Comparison of ENCODE assay signal across 16 mouse cellular contexts in the genomic region with DNA sequence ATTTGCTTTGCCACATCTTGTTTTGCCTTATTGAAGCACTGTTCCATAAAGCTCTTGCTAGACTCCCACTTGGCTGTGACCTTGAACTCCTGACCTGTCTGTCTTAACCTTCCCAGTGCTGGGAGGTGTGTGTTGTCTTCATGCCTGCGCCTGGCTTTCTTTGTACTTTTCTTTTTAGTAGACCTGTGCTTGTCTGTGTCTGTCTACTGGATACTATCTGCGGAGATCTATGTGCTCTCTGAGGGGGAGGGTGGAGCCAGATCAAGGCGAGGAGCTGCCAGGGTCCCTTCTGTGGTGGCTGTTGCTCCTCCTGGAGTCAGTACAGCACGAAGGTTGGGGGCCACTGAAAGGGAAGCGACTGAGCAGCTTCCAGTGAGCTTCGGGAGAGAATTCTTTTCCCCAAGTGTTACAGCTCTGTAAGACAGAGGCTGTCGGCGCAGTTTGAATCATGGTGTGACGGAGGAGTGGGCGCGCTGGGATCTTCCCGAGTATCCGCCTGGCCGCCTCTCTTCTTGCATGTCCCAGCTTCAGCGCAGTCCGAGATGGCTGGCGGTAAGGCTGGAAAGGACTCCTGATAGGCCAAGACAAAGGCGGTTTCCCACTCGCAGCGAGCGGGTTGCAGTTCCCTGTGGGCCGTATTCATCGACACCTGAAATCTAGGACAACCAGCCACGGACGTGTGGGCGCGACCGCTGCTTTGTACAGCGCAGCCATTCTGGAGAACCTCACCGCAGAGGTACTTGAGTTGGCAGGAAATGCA. TPM values are rescaled to one million over a fixed set of nuclear protein-coding genes. Genes with fewer than 3 reads are reported as not detected.
DNase-seq lines count a peak whose midpoint lies in the region; ATAC-seq lines count a peak whose summit lies in the region.
"Had no signal": no experiment of that assay in that cellular context is flagged by ENCODE, and none has a peak within 500 bp of the region (broad histone marks: within the 10 kb centered on the region; RNA-seq: fewer than 3 reads in every experiment).

No protein-coding gene starts in this region.

- ATAC-seq in cerebellum, adult (ENCODE audit: insufficient number of reproducible peaks, low FRiP score, low TSS enrichment), result no peak
- ATAC-seq in heart, embryonic 13.5 days (ENCODE audit: extremely low read depth, insufficient number of reproducible peaks, low FRiP score, low TSS enrichment), result no peak
- ATAC-seq in lung, embryonic 15.5 days (ENCODE audit: borderline replicate concordance, extremely low read depth, low FRiP score, low TSS enrichment), result no peak
- no peak for ATAC-seq in liver, embryonic 12.5 days
- ATAC-seq: forebrain, embryonic 14.5 days; hindbrain, embryonic 16.5 days had no signal

- H3K36me3 ChIP-seq in heart, embryonic 13.5 days, result peaks cover 37% of the 10 kb centered on the region
- H3K36me3 ChIP-seq in lung, embryonic 15.5 days, result peaks cover 8% of the 10 kb centered on the region; the same call in 1 of the 2 replicates
- no peaks in the 10 kb centered on the region for H3K36me3 ChIP-seq in liver, embryonic 12.5 days

- peak; percentile 53 to 55 for DNase-seq in cerebellum, postnatal 10 days
- no peak for DNase-seq in heart, adult 9 months (ENCODE audit: low spot score in 2 of 2)
- no peak for DNase-seq in lung, adult 18-20 months
- DNase-seq: cerebellum, adult 11-12 months; kidney, adult 2 months; kidney, postnatal 14 days; thymus, postnatal 4 days had no signal

- H3K9me3 ChIP-seq in heart, embryonic 13.5 days, result no peaks in the 10 kb centered on the region
- H3K9me3 ChIP-seq in lung, embryonic 15.5 days, result no peaks in the 10 kb centered on the region
- H3K9me3 ChIP-seq in liver, embryonic 12.5 days (replicated peaks), result no peaks in the 10 kb centered on the region
- H3K9me3 ChIP-seq: limb, embryonic 12.5 days had no signal

- peaks cover 11% of the 10 kb centered on the region for H3K4me1 ChIP-seq in heart, embryonic 13.5 days
- H3K4me1 ChIP-seq in lung, embryonic 15.5 days, result peaks cover 4% of the 10 kb centered on the region; the same call in 1 of the 2 replicates
- H3K4me1 ChIP-seq in liver, embryonic 12.5 days, result no peaks in the 10 kb centered on the region
- H3K4me1 ChIP-seq: limb, embryonic 12.5 days had no signal

- H3K4me2 ChIP-seq in heart, embryonic 13.5 days, result peak overlapping the region; percentile 49
- H3K4me2 ChIP-seq in lung, embryonic 15.5 days, result peak overlapping the region; percentile 22; the same call in 1 of the 2 replicates
- H3K4me2 ChIP-seq in liver, embryonic 12.5 days, result no peak overlapping the region
- H3K4me2 ChIP-seq: limb, embryonic 12.5 days had no signal

- H3K4me3 ChIP-seq in heart, embryonic 13.5 days, result peak overlapping the region; percentile 19
- H3K4me3 ChIP-seq in lung, embryonic 15.5 days, result no peak overlapping the region
- H3K4me3 ChIP-seq in liver, embryonic 12.5 days, result no peak overlapping the region
- H3K4me3 ChIP-seq: left cerebral cortex, adult 2 months; limb, embryonic 12.5 days had no signal

- no peak overlapping the region; the same call in 1 of the 2 replicates for H3K9ac ChIP-seq in heart, embryonic 13.5 days
- H3K9ac ChIP-seq in lung, embryonic 15.5 days, result no peak overlapping the region
- H3K9ac ChIP-seq in liver, embryonic 12.5 days, result no peak overlapping the region
- H3K9ac ChIP-seq: limb, embryonic 12.5 days; liver, embryonic 14.5 days had no signal

- no peaks in the 10 kb centered on the region for H3K27me3 ChIP-seq in heart, embryonic 13.5 days (replicated peaks)
- no peaks in the 10 kb centered on the region for H3K27me3 ChIP-seq in lung, embryonic 15.5 days
- no peaks in the 10 kb centered on the region for H3K27me3 ChIP-seq in liver, embryonic 12.5 days (replicated peaks)
- H3K27me3 ChIP-seq: limb, embryonic 12.5 days had no signal

- WGBS in heart, embryonic 13.5 days, result 53% methylated on average over 30 of the region's 30 CpGs
- WGBS in lung, embryonic 15.5 days, result 64% methylated on average over 30 of the region's 30 CpGs
- 63% methylated on average over 30 of the region's 30 CpGs for WGBS in liver, embryonic 12.5 days (ENCODE audit: insufficient replicate concordance)

- H3K27ac ChIP-seq in heart, embryonic 13.5 days (replicated peaks), result peak overlapping the region; percentile 10; the same call in 1 of the 2 replicates
- no peak overlapping the region for H3K27ac ChIP-seq in lung, embryonic 15.5 days
- H3K27ac ChIP-seq in liver, embryonic 12.5 days, result no peak overlapping the region
- H3K27ac ChIP-seq: left cerebral cortex, adult 2 months; limb, embryonic 12.5 days; liver, embryonic 14.5 days had no signal

RNA-seq across cellular contexts. Expression of a gene that starts 7.3 kb away (rescaled TPM):
- 0.13 TPM in 1 of 2 replicates, not detected in the other for polyA plus RNA-seq in heart, embryonic 13.5 days (2015; fragmentation: Nextera tagmentation; extraction: Ambion mirVana)
- polyA plus RNA-seq in lung, embryonic 15.5 days (2015; fragmentation: Nextera tagmentation; extraction: Ambion mirVana), result not detected in 2 replicates
- not detected in 2 replicates for polyA plus RNA-seq in liver, embryonic 12.5 days (2016; fragmentation: Nextera tagmentation; extraction: Ambion mirVana)
- polyA plus RNA-seq: forebrain, embryonic 14.5 days; hindbrain, embryonic 16.5 days; limb, embryonic 12.5 days had no signal

Comparison
In these comparisons a context has a peak if more than half of its experiments do, and no peak if none do; other contexts are left out.
1. DNase-seq: peak in cerebellum, postnatal 10 days (2 of 2); none in heart, adult 9 months (0 of 2) and lung, adult 18-20 months (0 of 2).